Mouse (Mus musculus): ENCODE results near the gene Myo10. TPM values are rescaled to one million over a fixed set of nuclear protein-coding genes. Genes with fewer than 3 reads are reported as not detected.

The Myo10 gene
- polyA plus RNA-seq, 1 experiment from 2014 or later, result 14.3 TPM

DNA sequence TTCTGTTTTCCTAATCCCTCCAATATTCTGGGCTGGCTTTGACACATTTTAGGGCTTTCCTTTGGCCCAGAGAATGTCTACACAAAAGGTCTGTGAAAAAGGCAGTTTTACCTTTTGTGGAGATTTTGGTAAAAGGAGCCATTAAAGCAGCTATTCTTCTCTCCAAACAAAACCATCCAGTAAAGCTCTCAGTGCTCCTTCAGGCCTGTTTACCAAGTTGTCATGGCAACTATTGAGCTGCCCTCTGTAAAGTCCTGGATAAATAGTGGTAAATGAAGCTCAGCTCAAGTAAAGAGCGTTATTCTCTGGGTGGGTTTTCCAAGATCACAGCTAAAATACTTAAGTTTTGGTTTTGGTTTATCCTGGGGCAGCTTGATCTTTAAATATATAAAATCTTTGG, 130.3 kb downstream of the Myo10 start:
- ATAC-seq (ENCODE audit: insufficient number of reproducible peaks, low FRiP score), result no peak
- Histone ChIP-seq H3K27me3 (replicated peaks) (no peaks in the 10 kb centered on the region), H3K36me3 (peaks cover 3% of the 10 kb centered on the region; the same call in 1 of the 2 replicates), H3K4me3 (no peak overlapping the region), H3K4me1 (replicated peaks) (no peaks in the 10 kb centered on the region), H3K9ac (no peak overlapping the region), H3K4me2 (no peak overlapping the region), H3K9me3 (replicated peaks) (no peaks in the 10 kb centered on the region), H3K27ac (ENCODE audit: poor library complexity, severe bottlenecking) (no peak overlapping the region)
- WGBS, result 86% methylated on average over 1 of the region's 1 CpGs

DNA sequence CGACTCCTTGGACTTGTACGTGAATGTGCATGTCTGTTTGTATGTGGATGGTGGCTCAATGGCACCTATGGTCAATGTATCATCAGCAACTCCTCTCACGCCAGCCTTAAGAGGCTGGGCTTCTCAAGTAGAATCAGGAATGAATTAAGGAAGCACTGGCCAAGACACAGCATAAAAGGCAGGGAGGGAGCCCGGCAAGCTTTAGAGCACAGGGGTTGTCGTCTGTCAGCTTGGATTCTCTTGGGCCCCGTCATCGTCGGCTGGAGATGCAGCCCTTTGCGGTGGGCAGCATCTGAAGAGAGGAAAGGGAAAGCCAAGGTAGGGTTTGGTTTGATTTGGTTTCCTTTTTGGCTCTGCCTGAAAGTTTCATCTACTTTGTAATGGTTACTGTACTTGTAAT, 130.7 kb downstream of the Myo10 start:
- no peak overlapping the region for H3K4me3 ChIP-seq
- 63% methylated on average over 9 of the region's 9 CpGs for WGBS
- H3K4me2 ChIP-seq, result no peak overlapping the region
- H3K36me3 ChIP-seq, result peaks cover 3% of the 10 kb centered on the region; the same call in 1 of the 2 replicates
- H3K27me3 ChIP-seq (replicated peaks), result no peaks in the 10 kb centered on the region
- H3K9me3 ChIP-seq (replicated peaks), result no peaks in the 10 kb centered on the region
- H3K9ac ChIP-seq, result no peak overlapping the region
- H3K27ac ChIP-seq (ENCODE audit: poor library complexity, severe bottlenecking), result no peak overlapping the region
- no peak for ATAC-seq (ENCODE audit: insufficient number of reproducible peaks, low FRiP score)
- H3K4me1 ChIP-seq (replicated peaks), result no peaks in the 10 kb centered on the region

DNA sequence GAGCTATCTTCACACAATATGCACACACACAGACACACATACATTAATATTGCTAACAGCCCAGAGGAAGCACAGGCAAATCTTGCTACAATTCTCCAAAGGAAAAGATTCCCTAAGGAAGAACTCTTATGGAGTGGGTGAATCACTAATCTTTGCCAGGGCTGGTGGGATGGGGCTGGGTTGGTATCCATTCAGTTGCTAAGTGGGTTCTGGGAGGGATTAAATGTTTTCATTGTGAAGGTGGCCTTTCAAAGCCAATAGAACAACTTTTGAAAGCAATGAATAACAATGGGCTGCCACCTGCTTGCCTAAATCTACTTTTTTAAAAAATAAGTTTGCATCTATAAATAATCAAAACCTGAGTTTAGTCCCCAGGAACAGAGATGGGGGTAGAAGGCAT, 131.6 kb downstream of the Myo10 start:
- Histone ChIP-seq H3K4me3 (no peak overlapping the region), H3K27me3 (replicated peaks) (no peaks in the 10 kb centered on the region), H3K27ac (ENCODE audit: poor library complexity, severe bottlenecking) (no peak overlapping the region), H3K4me1 (replicated peaks) (no peaks in the 10 kb centered on the region), H3K9me3 (replicated peaks) (no peaks in the 10 kb centered on the region), H3K9ac (no peak overlapping the region), H3K36me3 (peaks cover 3% of the 10 kb centered on the region; the same call in 1 of the 2 replicates), H3K4me2 (no peak overlapping the region)
- no peak for ATAC-seq (ENCODE audit: insufficient number of reproducible peaks, low FRiP score)

DNA sequence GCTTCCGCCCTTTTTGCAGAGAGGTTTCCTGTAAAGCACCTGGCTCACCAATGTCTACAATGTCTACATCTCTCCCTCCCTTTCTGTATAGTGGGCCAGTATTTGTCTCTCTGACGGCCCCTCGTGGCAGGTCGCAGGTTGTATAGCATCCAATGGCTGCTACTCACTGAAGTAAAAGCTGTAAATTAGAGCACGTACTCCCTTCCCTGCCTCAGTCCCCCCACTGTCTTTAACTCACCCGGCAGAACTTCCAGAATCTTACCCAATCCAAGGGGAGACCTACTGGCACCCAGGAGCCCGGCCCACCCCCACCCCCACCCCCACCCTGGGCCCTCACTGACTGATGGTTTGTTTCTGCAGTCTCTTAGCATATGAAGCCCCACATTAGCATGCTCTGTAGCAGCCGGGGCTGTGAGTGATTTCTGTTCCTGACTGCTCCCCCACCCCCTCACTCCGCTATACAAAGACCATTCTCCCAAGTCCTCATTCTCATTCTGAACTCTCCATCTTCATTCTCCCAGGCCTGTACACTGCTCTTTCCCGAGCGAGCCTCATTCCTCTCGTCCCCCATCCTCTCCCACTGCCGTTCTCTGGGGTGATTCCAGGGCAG, 132.1 kb downstream of the Myo10 start:
- no peak overlapping the region for H3K4me2 ChIP-seq
- ATAC-seq (ENCODE audit: insufficient number of reproducible peaks, low FRiP score), result no peak
- WGBS, result 48% methylated on average over 13 of the region's 13 CpGs
- no peak overlapping the region for H3K4me3 ChIP-seq
- H3K9me3 ChIP-seq (replicated peaks), result no peaks in the 10 kb centered on the region
- H3K9ac ChIP-seq, result no peak overlapping the region
- no peaks in the 10 kb centered on the region for H3K27me3 ChIP-seq (replicated peaks)
- peaks cover 3% of the 10 kb centered on the region; the same call in 1 of the 2 replicates for H3K36me3 ChIP-seq
- no peaks in the 10 kb centered on the region for H3K4me1 ChIP-seq (replicated peaks)
- H3K27ac ChIP-seq (ENCODE audit: poor library complexity, severe bottlenecking), result no peak overlapping the region

DNA sequence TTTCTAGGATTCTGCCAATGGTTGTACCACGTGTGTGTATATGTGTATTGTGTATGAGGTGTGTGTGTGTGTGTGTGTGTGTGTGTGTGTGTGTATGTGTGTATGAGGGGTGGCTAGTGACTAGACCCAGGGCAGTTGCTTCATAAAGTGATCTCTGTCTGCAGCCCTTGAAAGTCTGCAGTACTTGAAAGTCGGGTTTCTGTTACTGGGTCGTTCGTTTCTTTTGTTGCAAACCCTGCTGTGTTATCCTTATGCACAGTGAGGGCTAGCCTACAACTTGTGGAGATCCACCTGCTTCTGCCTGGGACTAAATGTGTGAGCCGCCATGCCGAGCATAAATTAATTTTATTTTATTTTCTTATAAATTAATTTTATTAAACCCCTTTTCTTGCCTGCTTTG, 133.2 kb downstream of the Myo10 start:
- Histone ChIP-seq H3K36me3 (peaks cover 3% of the 10 kb centered on the region; the same call in 1 of the 2 replicates), H3K9me3 (replicated peaks) (no peaks in the 10 kb centered on the region), H3K4me2 (no peak overlapping the region), H3K27ac (ENCODE audit: poor library complexity, severe bottlenecking) (no peak overlapping the region), H3K4me1 (replicated peaks) (no peaks in the 10 kb centered on the region), H3K9ac (no peak overlapping the region), H3K4me3 (no peak overlapping the region), H3K27me3 (replicated peaks) (no peaks in the 10 kb centered on the region)
- 65% methylated on average over 6 of the region's 6 CpGs for WGBS
- ATAC-seq (ENCODE audit: insufficient number of reproducible peaks, low FRiP score), result no peak

DNA sequence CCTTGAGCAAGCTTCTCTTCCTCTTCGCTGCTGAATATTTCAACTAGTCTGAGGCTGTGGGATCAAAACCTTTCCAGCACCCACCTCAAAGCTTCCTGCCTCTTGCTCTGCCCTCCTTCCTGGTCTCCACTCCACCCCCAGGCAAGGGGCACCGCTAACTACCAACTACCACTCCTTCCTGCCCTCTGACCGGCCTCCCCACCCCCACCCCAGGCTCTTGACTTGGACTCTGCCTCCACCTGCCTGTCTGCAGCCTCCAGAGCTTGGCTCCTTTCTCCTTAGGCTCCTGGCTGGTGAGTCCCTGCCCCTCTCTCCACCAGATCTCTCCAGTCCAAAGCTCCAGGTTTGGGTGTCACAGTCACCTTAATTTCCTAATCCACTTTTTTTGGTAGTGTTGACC, 133.7 kb downstream of the Myo10 start:
- Histone ChIP-seq H3K9me3 (replicated peaks) (no peaks in the 10 kb centered on the region), H3K4me3 (no peak overlapping the region), H3K4me2 (no peak overlapping the region), H3K9ac (no peak overlapping the region), H3K27me3 (replicated peaks) (no peaks in the 10 kb centered on the region), H3K27ac (ENCODE audit: poor library complexity, severe bottlenecking) (no peak overlapping the region), H3K36me3 (peaks cover 3% of the 10 kb centered on the region; the same call in 1 of the 2 replicates), H3K4me1 (replicated peaks) (no peaks in the 10 kb centered on the region)
- no peak for ATAC-seq (ENCODE audit: insufficient number of reproducible peaks, low FRiP score)
- WGBS, result 53% methylated on average over 3 of the region's 3 CpGs

DNA sequence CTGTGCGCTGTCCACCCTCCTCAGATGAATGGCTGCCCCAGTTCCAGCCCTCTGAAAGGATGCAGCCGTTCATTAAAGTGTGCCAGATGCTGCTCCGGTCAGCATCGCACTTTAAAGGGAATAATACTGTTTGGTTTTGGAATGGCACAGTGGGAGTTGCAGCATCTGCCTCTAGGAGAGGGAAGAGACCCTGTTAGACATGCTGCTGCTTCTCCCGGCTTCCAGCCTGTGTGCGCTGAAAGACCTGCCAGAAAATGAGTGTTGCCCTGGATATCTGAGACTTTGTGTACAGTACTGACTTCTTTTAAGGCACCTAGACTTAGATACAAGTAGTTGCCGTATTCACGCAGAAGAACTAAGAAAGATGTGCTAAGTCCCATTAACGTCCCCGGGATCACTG, 135.7 kb downstream of the Myo10 start:
- Histone ChIP-seq H3K9ac (no peak overlapping the region), H3K9me3 (replicated peaks) (no peaks in the 10 kb centered on the region), H3K4me1 (replicated peaks) (0 out of 2 replicates have a peak, but pooled peaks cover 3% of the 10 kb centered on the region), H3K4me3 (no peak overlapping the region), H3K4me2 (no peak overlapping the region), H3K36me3 (no peaks in the 10 kb centered on the region), H3K27ac (ENCODE audit: poor library complexity, severe bottlenecking) (no peak overlapping the region), H3K27me3 (replicated peaks) (no peaks in the 10 kb centered on the region)
- 80% methylated on average over 10 of the region's 10 CpGs for WGBS
- ATAC-seq (ENCODE audit: insufficient number of reproducible peaks, low FRiP score), result peak; percentile 39; the same call in 1 of the 2 replicates

DNA sequence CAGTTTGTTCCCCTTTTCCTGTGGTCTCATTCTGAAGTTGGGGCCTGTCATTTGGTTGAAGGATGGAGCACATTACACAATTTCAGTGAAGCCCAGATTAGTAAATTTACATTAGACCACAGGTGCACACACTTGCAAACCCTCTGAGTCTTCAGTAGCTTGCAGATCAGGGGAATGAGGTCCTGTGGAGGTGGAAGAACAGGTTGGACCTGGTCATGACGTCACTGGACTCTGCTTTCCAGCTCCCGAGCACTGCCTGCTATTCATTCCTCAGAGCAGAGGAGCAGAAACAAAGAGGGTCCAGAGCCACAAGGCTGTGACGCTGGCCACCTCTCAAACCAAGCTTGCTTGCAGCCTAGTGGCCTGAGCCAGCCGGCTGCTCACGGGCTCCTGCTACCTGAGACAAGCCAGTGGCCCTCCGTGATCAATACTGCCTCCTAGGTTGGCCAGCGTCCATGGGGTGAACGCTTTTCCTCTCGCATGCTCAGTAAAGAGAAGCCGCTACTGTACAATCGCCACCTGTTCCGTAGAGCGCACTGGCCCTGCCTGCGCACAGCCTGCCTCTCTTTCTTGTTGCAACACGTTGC, 136.3 kb downstream of the Myo10 start:
- no peak overlapping the region for H3K4me3 ChIP-seq
- no peak overlapping the region for H3K27ac ChIP-seq (ENCODE audit: poor library complexity, severe bottlenecking)

DNA sequence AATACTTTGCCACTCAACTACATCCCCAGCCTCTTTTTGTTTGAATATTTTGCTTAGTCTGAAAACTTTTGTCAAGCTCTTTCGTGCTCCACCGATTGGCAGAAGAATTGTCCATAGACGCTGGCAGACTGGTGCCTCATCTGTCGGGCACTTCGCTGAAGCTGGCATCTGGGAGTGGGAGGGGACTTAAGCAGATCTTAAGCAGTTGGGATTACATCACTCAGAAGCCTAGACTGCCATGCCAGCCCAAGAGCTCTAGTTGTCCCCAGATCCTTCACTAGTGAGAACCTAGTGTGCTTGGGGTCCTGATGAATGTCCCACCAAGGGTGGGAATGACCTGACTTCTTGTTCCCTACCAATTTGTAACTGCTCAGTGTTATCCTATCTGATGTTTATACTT, 138.0 kb downstream of the Myo10 start:
- H3K27ac ChIP-seq (ENCODE audit: poor library complexity, severe bottlenecking), result no peak overlapping the region
- WGBS, result 81% methylated on average over 5 of the region's 5 CpGs
- no peak for ATAC-seq (ENCODE audit: insufficient number of reproducible peaks, low FRiP score)

More for the DNA sequence above, 136.3 kb downstream of the Myo10 start:
- Histone ChIP-seq H3K9me3 (replicated peaks) (no peaks in the 10 kb centered on the region), H3K27me3 (replicated peaks) (no peaks in the 10 kb centered on the region), H3K9ac (no peak overlapping the region), H3K36me3 (no peaks in the 10 kb centered on the region), H3K4me1 (replicated peaks) (0 out of 2 replicates have a peak, but pooled peaks cover 3% of the 10 kb centered on the region), H3K4me2 (no peak overlapping the region)
- no peak for ATAC-seq (ENCODE audit: insufficient number of reproducible peaks, low FRiP score)
- 74% methylated on average over 15 of the region's 15 CpGs for WGBS

DNA sequence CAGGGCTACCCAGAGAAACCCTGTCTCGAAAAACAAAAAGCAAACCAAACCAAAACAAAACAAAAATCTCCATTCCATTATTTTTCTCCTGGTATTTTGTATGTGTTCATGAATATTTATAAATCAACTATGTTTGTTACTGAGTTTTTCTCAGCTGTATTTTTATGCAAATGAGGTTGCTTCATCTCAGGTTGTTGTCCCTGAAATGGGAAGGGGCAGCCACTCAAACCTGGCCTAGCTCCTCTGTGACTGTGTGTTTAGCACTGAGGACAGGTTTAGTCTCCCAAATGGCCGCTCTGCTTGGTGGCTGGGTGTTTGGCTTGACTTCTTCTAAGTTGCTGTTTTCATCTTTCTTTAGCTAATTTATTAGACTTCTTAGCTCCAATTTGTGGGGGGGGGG, 138.7 kb downstream of the Myo10 start:
- no peaks in the 10 kb centered on the region for H3K9me3 ChIP-seq (replicated peaks)
- no peaks in the 10 kb centered on the region for H3K36me3 ChIP-seq

More for the DNA sequence above, 138.0 kb downstream of the Myo10 start:
- no peaks in the 10 kb centered on the region for H3K9me3 ChIP-seq (replicated peaks)
- H3K9ac ChIP-seq, result no peak overlapping the region
- no peak overlapping the region for H3K4me3 ChIP-seq
- no peaks in the 10 kb centered on the region for H3K36me3 ChIP-seq
- H3K4me1 ChIP-seq (replicated peaks), result peaks cover 8% of the 10 kb centered on the region
- no peaks in the 10 kb centered on the region for H3K27me3 ChIP-seq (replicated peaks)
- H3K4me2 ChIP-seq, result no peak overlapping the region

DNA sequence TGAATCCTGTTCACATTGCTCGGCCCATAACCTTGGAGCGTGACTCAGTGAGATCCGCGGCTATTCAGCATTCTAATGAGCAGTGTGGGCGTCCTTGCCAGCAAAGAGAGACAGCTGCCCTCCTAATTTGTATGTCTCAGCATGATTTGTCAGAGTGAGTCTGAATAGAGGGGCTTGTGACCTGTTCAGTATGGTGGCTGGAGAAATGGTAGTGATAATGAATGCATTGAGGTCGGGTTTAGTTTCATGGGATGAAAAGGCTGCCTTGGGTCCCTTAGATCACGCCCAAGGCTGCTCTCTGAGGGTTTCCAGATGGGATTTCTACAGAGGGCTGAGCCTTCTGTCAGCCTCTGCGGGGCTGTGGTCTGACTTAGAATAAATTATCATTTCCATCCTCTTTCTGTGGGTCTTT, 139.5 kb downstream of the Myo10 start:
- no peak for ATAC-seq (ENCODE audit: insufficient number of reproducible peaks, low FRiP score)

More for the DNA sequence above, 138.7 kb downstream of the Myo10 start:
- Histone ChIP-seq H3K9ac (no peak overlapping the region), H3K4me1 (replicated peaks) (peaks cover 15% of the 10 kb centered on the region), H3K4me2 (no peak overlapping the region), H3K27me3 (replicated peaks) (no peaks in the 10 kb centered on the region), H3K27ac (ENCODE audit: poor library complexity, severe bottlenecking) (no peak overlapping the region), H3K4me3 (no peak overlapping the region)
- WGBS, result 72% methylated on average over 2 of the region's 2 CpGs
- no peak for ATAC-seq (ENCODE audit: insufficient number of reproducible peaks, low FRiP score)

More for the DNA sequence above, 139.5 kb downstream of the Myo10 start:
- Histone ChIP-seq H3K9ac (no peak overlapping the region), H3K27me3 (replicated peaks) (no peaks in the 10 kb centered on the region), H3K4me1 (replicated peaks) (peaks cover 16% of the 10 kb centered on the region), H3K9me3 (replicated peaks) (no peaks in the 10 kb centered on the region), H3K27ac (ENCODE audit: poor library complexity, severe bottlenecking) (no peak overlapping the region), H3K4me2 (no peak overlapping the region), H3K4me3 (no peak overlapping the region), H3K36me3 (no peaks in the 10 kb centered on the region)
- 40% methylated on average over 8 of the region's 8 CpGs for WGBS

Data from heart, embryonic 12.5 days (tissue).